Mouse (Mus musculus) MEL (cell line): Measurements from ENCODE around the gene Tex2. TPM values are rescaled to one million over a fixed set of nuclear protein-coding genes. Genes with fewer than 3 reads are reported as not detected.
"Not testable (repeated sequence)": the region's sequence is repeated elsewhere in the genome, so short reads cannot be mapped to it uniquely, and the experiment has no call there.

Experiments used
- DNase-seq: peaks from one replicate; pipeline ENCODE4 v3.0.0; 2011; ENCODE audit warnings: low read depth, low spot score
- H3K27ac ChIP-seq: 2 replicates; pipeline ENCODE4 v1.5.1; 2012; ENCODE audit warnings: low read depth, mild to moderate bottlenecking, control low read depth, low read length, moderate library complexity; ENCODE audit not compliant: control insufficient read depth
- H3K27me3 ChIP-seq, 2 experiments: fragments of 150-350 bp in 1 of 2; sonication (generic) in 1 of 2; 2 replicates each; pipeline ENCODE4 v1.6.1; 2012; ENCODE audit warnings: low read length in 2 of 2, mild to moderate bottlenecking in 2 of 2, improper control_type of control experiment in 1 of 2, moderate library complexity in 1 of 2; ENCODE audit not compliant: insufficient read depth in 2 of 2, control insufficient read depth in 1 of 2
- H3K36me3 ChIP-seq, 2 experiments: 2 replicates each; pipeline ENCODE4 v1.6.1; 2012 to 2014; ENCODE audit warnings: low read length in 2 of 2, improper control_type of control experiment in 1 of 2, inconsistent platforms in 1 of 2, mild to moderate bottlenecking in 1 of 2; ENCODE audit not compliant: insufficient read depth in 2 of 2, control insufficient read depth in 1 of 2
- H3K4me1 ChIP-seq, 2 experiments: fragments of 150-350 bp in 1 of 2; sonication (generic) in 1 of 2; 2 replicates each; pipeline ENCODE4 v1.6.1; 2012; ENCODE audit warnings: low read length in 2 of 2, improper control_type of control experiment in 1 of 2, mild to moderate bottlenecking in 1 of 2; ENCODE audit not compliant: insufficient read depth in 2 of 2, control insufficient read depth in 1 of 2
- H3K4me3 ChIP-seq, 2 experiments: fragments of 150-350 bp in 1 of 2; sonication (generic) in 1 of 2; 2 replicates each; pipeline ENCODE4 v1.5.1; 2012; ENCODE audit warnings: low read depth in 2 of 2, low read length in 2 of 2, mild to moderate bottlenecking in 2 of 2, moderate library complexity in 2 of 2, control low read depth in 1 of 2, improper control_type of control experiment in 1 of 2; ENCODE audit not compliant: control insufficient read depth in 1 of 2, insufficient read depth in 1 of 2
- H3K79me2 ChIP-seq: 2 replicates; pipeline ENCODE4 v1.6.1; 2012; ENCODE audit warnings: mild to moderate bottlenecking, low read length, moderate library complexity; ENCODE audit not compliant: control insufficient read depth, poor library complexity, insufficient read depth
- H3K9ac ChIP-seq: 2 replicates; pipeline ENCODE4 v1.6.1; 2012; ENCODE audit warnings: low read depth, mild to moderate bottlenecking, control low read depth, low read length, moderate library complexity; ENCODE audit not compliant: control insufficient read depth, poor library complexity, severe bottlenecking
- H3K9me3 ChIP-seq: fragments of 150-350 bp; sonication (generic); replicated peaks from 2 replicates; pipeline ENCODE4 v1.6.1; 2012; ENCODE audit warnings: mild to moderate bottlenecking, low read length, improper control_type of control experiment, moderate library complexity; ENCODE audit not compliant: insufficient read depth
- BHLHE40 ChIP-seq: IDR thresholded peaks from 2 replicates; pipeline ENCODE4 v1.6.1; 2012; ENCODE audit warnings: low read depth, mild to moderate bottlenecking, inconsistent platforms, low read length, improper control_type of control experiment, borderline replicate concordance
- CHD1 ChIP-seq: IDR thresholded peaks from 2 replicates; pipeline ENCODE4 v1.6.1; 2012; ENCODE audit warnings: low read depth, mild to moderate bottlenecking, inconsistent platforms, low read length, improper control_type of control experiment
- CHD2 ChIP-seq: IDR thresholded peaks from 2 replicates; pipeline ENCODE4 v1.6.1; 2011; ENCODE audit warnings: low read length, improper control_type of control experiment
- EP300 ChIP-seq, 2 experiments: IDR thresholded peaks; 2 replicates each; pipeline ENCODE4 v1.6.1; 2011; ENCODE audit warnings: improper control_type of control experiment in 2 of 2, low read length in 2 of 2, low read depth in 1 of 2, mild to moderate bottlenecking in 1 of 2
- HCFC1 ChIP-seq: IDR thresholded peaks from 2 replicates; pipeline ENCODE4 v1.6.1; 2012; ENCODE audit warnings: low read depth, mild to moderate bottlenecking, inconsistent platforms, low read length, improper control_type of control experiment, moderate library complexity
- JUND ChIP-seq: IDR thresholded peaks from 2 replicates; pipeline ENCODE4 v1.6.1; 2011; ENCODE audit warnings: low read depth, mild to moderate bottlenecking, improper control_type of control experiment, low read length
- KAT2A ChIP-seq: conservative IDR thresholded peaks from 2 replicates; pipeline ENCODE4 v1.6.1; 2012; ENCODE audit warnings: low read depth, low read length, improper control_type of control experiment, inconsistent platforms
- MAFK ChIP-seq: IDR thresholded peaks from 2 replicates; pipeline ENCODE4 v1.6.1; 2011; ENCODE audit warnings: low read depth, mild to moderate bottlenecking, low read length, improper control_type of control experiment, borderline replicate concordance
- MEF2A ChIP-seq: IDR thresholded peaks from 2 replicates; pipeline ENCODE4 v1.6.1; 2014; ENCODE audit warnings: low read depth, mild to moderate bottlenecking, inconsistent platforms, low read length, improper control_type of control experiment; ENCODE audit not compliant: poor library complexity, insufficient replicate concordance, severe bottlenecking; ENCODE audit errors: extremely low read depth
- MXI1 ChIP-seq: IDR thresholded peaks from 2 replicates; pipeline ENCODE4 v1.6.1; 2011; ENCODE audit warnings: mild to moderate bottlenecking, low read depth, low read length, improper control_type of control experiment
- MYC ChIP-seq: IDR thresholded peaks from 2 replicates; pipeline ENCODE4 v1.6.1; 2011; ENCODE audit warnings: low read depth, mild to moderate bottlenecking, low read length, improper control_type of control experiment, moderate library complexity
- NRF1 ChIP-seq: IDR thresholded peaks from 2 replicates; pipeline ENCODE4 v1.6.1; 2014; ENCODE audit warnings: low read depth, mild to moderate bottlenecking, inconsistent platforms, low read length, improper control_type of control experiment, moderate library complexity; ENCODE audit not compliant: poor library complexity, insufficient read depth, severe bottlenecking
- POLR2AphosphoS5 ChIP-seq: IDR thresholded peaks from 2 replicates; pipeline ENCODE4 v1.6.1; 2012; ENCODE audit warnings: low read depth, borderline replicate concordance, mild to moderate bottlenecking, inconsistent platforms, low read length, moderate library complexity, mixed read lengths
- RCOR1 ChIP-seq: IDR thresholded peaks from 2 replicates; pipeline ENCODE4 v1.6.1; 2012; ENCODE audit warnings: low read depth, mild to moderate bottlenecking, inconsistent platforms, low read length, improper control_type of control experiment
- TAL1 ChIP-seq: IDR thresholded peaks from 2 replicates; pipeline ENCODE4 v1.6.1; 2012; ENCODE audit warnings: mild to moderate bottlenecking, inconsistent platforms, low read length, moderate library complexity, mixed read lengths
- TBP ChIP-seq: IDR thresholded peaks from 2 replicates; pipeline ENCODE4 v1.8.0; 2011; ENCODE audit warnings: low read depth, low read length, improper control_type of control experiment
- USF1 ChIP-seq: IDR thresholded peaks from 2 replicates; pipeline ENCODE4 v1.6.1; 2014; ENCODE audit warnings: low read depth, mild to moderate bottlenecking, inconsistent platforms, low read length, improper control_type of control experiment, moderate library complexity
- USF2 ChIP-seq, 2 experiments: IDR thresholded peaks; 2 replicates each; pipeline ENCODE4 v1.6.1; 2011 to 2012; ENCODE audit warnings: improper control_type of control experiment in 2 of 2, low read length in 2 of 2, borderline replicate concordance in 1 of 2, inconsistent platforms in 1 of 2, low read depth in 1 of 2, mild to moderate bottlenecking in 1 of 2; ENCODE audit not compliant: insufficient read depth in 1 of 2
- ZKSCAN1 ChIP-seq: IDR thresholded peaks from 2 replicates; pipeline ENCODE4 v1.6.1; 2012; ENCODE audit warnings: low read depth, mild to moderate bottlenecking, inconsistent platforms, low read length, improper control_type of control experiment, moderate library complexity
- ZMIZ1 ChIP-seq: IDR thresholded peaks from 2 replicates; pipeline ENCODE4 v1.6.1; 2012; ENCODE audit warnings: low read depth, mild to moderate bottlenecking, inconsistent platforms, low read length, improper control_type of control experiment, moderate library complexity
- ZNF384 ChIP-seq: IDR thresholded peaks from 2 replicates; pipeline ENCODE4 v1.6.1; 2012; ENCODE audit warnings: low read depth, mild to moderate bottlenecking, inconsistent platforms, low read length, improper control_type of control experiment
- polyA plus RNA-seq, 2 experiments: library from polyadenylated mRNA; stranded (reverse) in 1 of 2; unstranded in 1 of 2; fragments of >175 nt in 1 of 2; fragments of >200 nt in 1 of 2; gene quantifications; 2 replicates each; pipeline versions ENCODE4 v1.2.1 to v1.2.4; 2012; ENCODE audit warnings: low replicate concordance in 2 of 2, low read depth in 1 of 2; ENCODE audit not compliant: insufficient read length in 2 of 2, insufficient read depth in 1 of 2, missing spikeins in 1 of 2
- total RNA-seq: library from RNA; depleted of rRNA; stranded (reverse); fragments of 300-350 nt; gene quantifications from 2 replicates; pipeline ENCODE4 v1.2.3, GENCODE M21; 2012

Gene Tex2
- total and polyA plus RNA-seq, 3 experiments = 13.7 to 24.8 TPM; not detected in 1

- H3K9ac ChIP-seq, H3K4me3 ChIP-seq, H3K79me2 ChIP-seq, H3K27me3 ChIP-seq, H3K36me3 ChIP-seq, H3K27ac ChIP-seq, DNase-seq, H3K9me3 ChIP-seq, H3K4me1 ChIP-seq: not testable (repeated sequence)
- TF ChIP-seq ZNF384 = peak; percentile 58; the same call in 1 of the 2 replicates
Measured at GRCm38 (mm10) chr11:106497009-106497408, 116.2 kb downstream of the Tex2 start.

- TF ChIP-seq EP300 (IDR thresholded peaks at IDR 0.05; ENCODE audit: low read depth in 1 of 2, low read length in 2 of 2) = no peak
- no peak for TF ChIP-seq USF2 (IDR thresholded peaks at IDR 0.05; ENCODE audit: borderline replicate concordance in 1 of 2, insufficient read depth in 1 of 2, low read depth in 1 of 2, low read length in 2 of 2)
- no peak for TF ChIP-seq ZNF384
- no peak for TF ChIP-seq MAFK
- TF ChIP-seq HCFC1 = no peak
- no peak for TF ChIP-seq ZKSCAN1
- TF ChIP-seq KAT2A = no peak
- no peak for TF ChIP-seq USF1
- no peak for TF ChIP-seq POLR2AphosphoS5
- Histone ChIP-seq H3K79me2 (no peaks in the 10 kb centered on the region; the same call in 1 of the 2 replicates), H3K27ac (no peak overlapping the region), H3K4me1 (peaks cover 0 to 6% of the 10 kb centered on the region in 2 experiments; a peak in 2 of 4 replicates), H3K9me3 (no peaks in the 10 kb centered on the region), H3K36me3 (peaks cover 0 to 6% of the 10 kb centered on the region in 2 experiments; a peak in 1 of 4 replicates), H3K4me3 (no peak overlapping the region), H3K27me3 (no peaks in the 10 kb centered on the region), H3K9ac (no peak overlapping the region)
- no peak for DNase-seq
Measured at GRCm38 (mm10) chr11:106492984-106493669, 120.1 kb downstream of the Tex2 start.

- H3K36me3 ChIP-seq = peaks cover 0 to 6% of the 10 kb centered on the region in 2 experiments; a peak in 1 of 4 replicates
- H3K27ac ChIP-seq = no peak overlapping the region
- no peaks in the 10 kb centered on the region for H3K9me3 ChIP-seq
- no peak overlapping the region for H3K9ac ChIP-seq
- peaks cover 8% of the 10 kb centered on the region for H3K79me2 ChIP-seq
- H3K27me3 ChIP-seq = no peaks in the 10 kb centered on the region
- H3K4me3 ChIP-seq = no peak overlapping the region
- H3K4me1 ChIP-seq = peaks cover 0 to 6% of the 10 kb centered on the region in 2 experiments; a peak in 2 of 4 replicates
- peak; percentile 93 for DNase-seq
- no peak for TF ChIP-seq POLR2AphosphoS5
- no peak for TF ChIP-seq USF2 (IDR thresholded peaks at IDR 0.05; ENCODE audit: borderline replicate concordance in 1 of 2, insufficient read depth in 1 of 2, low read depth in 1 of 2, low read length in 2 of 2)
- TF ChIP-seq USF1 = no peak
- peak; percentile 92 for TF ChIP-seq MYC
- TF ChIP-seq ZKSCAN1 = no peak; the same call in 1 of the 2 replicates
- TF ChIP-seq TBP = peak; percentile 46; the same call in 1 of the 2 replicates
- TF ChIP-seq ZMIZ1 = no peak
- TF ChIP-seq RCOR1 = no peak; the same call in 1 of the 2 replicates
- TF ChIP-seq JUND = no peak
- TF ChIP-seq TAL1 = no peak
- no peak for TF ChIP-seq NRF1
- TF ChIP-seq BHLHE40 = peak; percentile 56; the same call in 1 of the 2 replicates
- no peak for TF ChIP-seq MEF2A
- TF ChIP-seq CHD2 = no peak
- no peak; the same call in 1 of the 2 replicates for TF ChIP-seq MXI1
- TF ChIP-seq HCFC1 = peak; percentile 37; the same call in 1 of the 2 replicates
- TF ChIP-seq CHD1 = no peak
Measured at GRCm38 (mm10) chr11:106491393-106491792, 121.8 kb downstream of the Tex2 start.
